Mouse (Mus musculus) layer of hippocampus, adult 8-10 months (tissue): ENCODE data around the gene 4833427G06Rik. TPM values are rescaled to one million over a fixed set of nuclear protein-coding genes. Genes with fewer than 3 reads are reported as not detected.

ENCODE experiments used
- DNase-seq, 2 experiments: peaks; one replicate each; pipeline ENCODE4 v3.0.0; 2022; ENCODE audit warnings: low spot score in 2 of 2
- microRNA-seq, 2 experiments: library from miRNA; unstranded; fragments of <30 nt; microRNA quantifications; one replicate each; pipeline ENCODE4 v1.2.0; 2022
- total RNA-seq, 4 experiments: library from RNA; stranded (reverse); gene quantifications; 2 replicates each; pipeline ENCODE4 v1.2.4; 2022

Gene 4833427G06Rik
- total RNA-seq, 4 experiments from 2014 or later, result 0.34 to 0.49 TPM; not detected in 2

DNA sequence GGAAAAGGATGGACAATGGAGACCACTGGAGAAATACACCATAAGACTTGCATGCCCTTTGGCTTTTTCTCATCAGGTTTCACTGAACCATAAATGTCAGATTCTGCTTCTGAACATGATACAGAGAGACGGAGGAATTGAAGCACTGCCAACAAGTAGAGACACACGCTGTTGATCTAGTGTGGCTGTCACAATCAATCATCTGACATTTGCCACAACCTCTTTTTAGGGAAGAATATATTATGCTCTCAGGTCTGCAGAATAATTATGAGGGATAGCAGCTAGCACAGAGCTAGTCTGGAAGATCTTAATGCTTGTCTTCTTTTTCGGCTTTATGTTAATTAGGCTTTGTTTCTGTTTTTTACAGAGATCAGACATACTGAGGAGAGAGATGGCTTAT is 33.7 kb downstream of the 4833427G06Rik start:
- no peak for DNase-seq

DNA sequence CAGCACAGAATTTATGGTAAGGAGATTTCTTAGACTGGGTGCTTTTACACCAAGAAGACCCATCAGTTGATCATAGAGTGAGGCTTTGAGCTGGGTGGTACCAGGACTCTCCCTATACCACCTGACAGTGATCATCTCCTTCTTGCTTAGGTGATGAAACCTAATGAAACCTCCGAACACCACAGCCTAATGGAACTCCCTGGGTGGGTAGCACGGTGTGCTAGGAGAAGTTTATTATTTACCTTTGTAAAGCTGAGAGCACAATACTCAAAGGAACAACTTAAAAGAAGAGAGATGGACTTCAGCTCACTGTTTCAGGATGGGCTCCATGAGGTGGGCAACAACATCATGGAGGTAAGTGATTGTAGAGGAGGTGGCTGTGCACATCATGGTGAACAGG is 41.3 kb downstream of the 4833427G06Rik start, which contains the start of gene Btg4:
Gene Btg4, plus strand, starts transcription at position 301 of the 400 bp plus-strand sequence.
- DNase-seq, result no peak

DNA sequence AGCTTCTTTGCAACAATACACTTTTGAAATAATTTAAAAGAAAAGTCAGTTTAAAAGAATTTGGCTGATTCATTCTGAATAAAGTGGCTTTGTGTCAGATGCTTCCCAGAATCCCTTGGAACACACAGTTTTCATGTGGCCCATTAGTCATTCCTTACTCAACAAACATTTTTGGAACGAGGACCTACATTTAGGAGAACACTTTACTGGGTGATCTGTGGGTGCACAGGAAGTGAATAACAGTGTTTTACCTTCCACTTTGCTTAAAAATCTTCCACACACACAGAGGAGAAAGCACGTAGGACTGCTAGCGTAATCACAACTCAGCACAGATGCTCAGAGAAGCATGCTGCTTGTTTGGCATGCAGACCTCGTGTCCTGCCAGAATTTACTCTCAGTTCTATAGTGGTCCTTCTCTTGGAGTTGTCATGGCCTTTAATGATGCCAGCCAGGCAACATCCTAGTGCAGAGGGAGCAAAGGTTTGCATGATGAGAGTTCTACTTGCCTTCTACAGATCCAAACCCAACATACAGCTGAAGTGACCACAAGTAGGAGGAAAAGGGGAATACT is 42.8 kb downstream of the 4833427G06Rik start:
- DNase-seq, result peak; percentile 11 to 21

DNA sequence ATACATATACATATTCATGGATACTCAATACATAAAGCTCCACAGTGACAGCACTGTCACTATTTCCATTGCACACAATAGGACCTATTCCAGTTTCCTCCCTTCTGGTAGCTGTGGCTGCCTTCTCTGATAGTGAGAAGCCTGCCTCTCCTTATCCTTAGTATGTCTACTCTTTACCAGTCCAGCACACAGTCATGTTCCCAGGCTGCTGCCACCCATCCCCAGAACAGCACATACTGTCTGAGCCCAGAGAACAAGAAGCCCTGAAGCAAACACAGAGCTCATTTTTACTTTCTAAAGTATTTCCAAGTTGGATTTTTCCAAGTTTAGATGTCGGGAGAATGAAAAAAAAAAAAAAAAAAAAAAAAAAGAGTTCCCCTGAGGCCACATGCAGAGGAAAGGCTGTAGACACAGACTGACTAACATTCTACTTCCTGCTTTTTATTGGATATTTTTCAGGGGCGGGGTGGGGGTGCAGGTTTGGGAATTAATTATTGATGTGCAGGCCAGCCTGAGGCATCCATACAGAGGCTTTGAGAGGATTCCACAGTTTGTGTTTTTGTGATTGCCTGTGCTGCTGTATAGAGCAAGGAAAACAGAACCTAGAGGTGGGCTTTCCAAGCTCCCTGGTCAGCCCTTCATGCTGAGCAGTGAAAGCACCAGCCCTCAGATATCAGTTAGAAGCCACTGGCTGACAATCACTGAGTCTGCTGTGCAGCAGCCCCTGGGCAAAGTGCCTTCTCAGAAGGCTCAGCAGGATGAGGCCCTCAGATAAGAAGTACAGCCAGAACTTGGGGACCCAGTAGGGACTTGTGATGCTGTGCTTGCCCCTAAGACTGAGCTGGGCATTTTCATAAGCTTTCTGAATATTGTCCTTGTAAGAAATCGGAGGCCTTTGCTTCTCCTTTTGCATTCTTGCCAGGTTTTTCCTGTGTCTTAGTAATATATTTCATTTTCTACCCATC is 45.2 kb downstream of the 4833427G06Rik start:
- no peak for DNase-seq

DNA sequence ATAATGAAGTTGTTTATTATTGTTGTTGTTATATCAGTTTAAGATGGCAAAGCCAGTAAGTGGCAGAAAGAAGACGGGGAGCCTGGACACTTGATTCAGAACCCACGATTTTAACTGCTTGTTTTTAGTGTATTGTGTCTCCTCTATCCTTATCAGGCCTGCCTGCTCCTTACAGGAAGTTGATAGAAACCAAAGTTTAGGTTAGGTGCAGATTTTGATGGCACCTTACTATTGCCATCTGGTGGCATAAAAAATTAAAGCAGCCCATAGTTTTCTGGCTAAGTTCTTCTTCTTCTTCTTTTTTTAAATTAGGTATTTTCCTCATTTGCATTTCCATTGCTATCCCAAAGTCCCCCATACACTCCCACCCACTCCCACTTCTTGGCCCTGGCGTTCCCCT is 49.7 kb downstream of the 4833427G06Rik start:
- DNase-seq, result no peak

DNA sequence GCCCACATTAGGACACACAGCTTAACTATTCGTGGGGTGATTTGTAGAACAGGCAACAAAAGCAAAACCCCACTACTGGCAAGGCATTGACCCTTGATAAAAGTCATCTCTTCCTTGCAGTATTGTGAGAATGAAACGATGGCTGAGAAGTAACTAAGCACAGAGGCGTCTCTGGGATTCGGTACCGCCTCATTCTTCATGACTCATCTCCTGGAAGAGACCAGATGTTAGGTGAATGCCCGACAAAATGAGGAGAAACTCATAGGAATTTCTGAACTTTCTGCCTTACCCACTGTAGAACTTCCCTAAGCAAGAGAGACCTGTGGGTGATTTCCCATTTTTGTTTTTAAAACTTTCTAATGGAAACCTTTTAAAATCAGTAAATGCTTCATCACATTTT is 59.7 kb downstream of the 4833427G06Rik start:
- DNase-seq, result no peak

DNA sequence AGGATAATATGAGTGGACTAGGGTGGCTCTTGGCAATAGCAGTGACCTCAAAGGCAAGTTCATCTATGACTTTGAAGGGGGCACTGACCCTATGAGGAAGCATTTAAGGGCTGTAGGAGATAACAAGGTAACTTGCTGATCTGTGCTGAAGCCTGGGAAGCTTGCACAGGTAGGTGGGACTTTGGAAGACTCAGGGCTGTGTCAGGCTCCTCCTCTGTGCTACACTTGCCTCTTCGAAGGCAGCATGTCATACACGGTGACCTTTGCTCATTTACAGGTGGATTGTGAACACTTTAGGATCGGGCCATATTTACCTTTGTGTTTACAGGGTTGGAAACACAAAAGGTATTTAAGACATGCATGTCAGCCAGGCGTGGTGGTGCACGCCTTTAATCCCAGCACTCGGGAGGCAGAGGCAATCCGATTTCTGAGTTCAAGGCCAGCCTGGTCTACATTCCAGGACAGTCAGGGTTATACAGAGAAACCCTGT is 60.3 kb downstream of the 4833427G06Rik start:
- no peak for DNase-seq

DNA sequence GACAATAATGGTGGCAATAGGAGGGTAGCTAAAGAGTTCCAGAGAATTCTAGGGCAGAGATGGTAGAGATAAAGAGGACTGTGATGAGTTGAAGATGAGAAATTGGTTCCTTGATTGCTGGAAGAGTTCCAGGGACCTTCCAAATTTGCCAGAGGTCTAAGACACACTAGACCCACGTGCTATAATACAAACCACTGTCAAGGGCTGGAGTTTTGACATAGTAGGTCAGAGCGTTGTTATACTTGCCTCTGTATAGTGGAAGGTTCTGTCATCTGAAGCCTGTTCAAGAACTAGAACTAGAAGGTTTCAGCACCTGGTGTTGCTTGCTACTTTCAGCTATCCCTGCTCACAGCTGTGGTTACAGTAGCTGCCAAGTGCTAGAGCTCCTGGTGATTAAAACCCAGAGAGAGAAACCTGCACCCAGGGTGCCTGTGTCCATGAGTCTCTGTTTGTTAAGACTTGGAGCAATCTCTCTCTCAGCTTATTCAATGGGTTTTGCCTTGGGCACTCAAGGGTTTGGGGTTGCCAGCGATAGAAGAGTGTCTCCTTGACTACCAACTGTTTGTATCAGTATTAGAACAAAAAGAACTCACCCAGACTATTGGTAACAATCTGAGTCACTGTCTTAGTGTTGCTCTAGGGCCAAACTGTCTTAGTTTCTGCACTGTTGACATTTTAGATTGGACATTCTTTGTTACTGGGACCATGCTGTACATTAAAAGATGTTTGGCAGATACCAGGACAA is 68.9 kb downstream of the 4833427G06Rik start:
- DNase-seq, result no peak

DNA sequence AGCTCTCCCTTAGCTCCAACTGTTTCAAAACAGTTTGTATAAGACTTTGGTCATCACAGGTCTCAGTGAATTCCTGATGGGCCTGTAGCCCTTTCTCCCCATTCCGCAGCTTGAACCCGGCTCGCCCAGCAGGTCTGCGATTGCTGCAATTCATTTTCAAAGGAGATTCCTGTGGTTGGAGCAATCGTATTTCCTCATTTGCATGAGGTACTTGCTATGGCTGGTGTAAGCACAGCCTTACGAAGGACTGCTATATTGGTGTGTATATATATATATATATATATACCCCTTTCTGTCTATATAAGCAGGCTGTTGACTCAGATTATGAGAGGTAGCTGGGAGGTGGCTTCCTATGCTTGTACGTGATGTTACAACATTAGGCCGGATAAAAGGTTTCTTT is 69.6 kb downstream of the 4833427G06Rik start:
- DNase-seq, result no peak

DNA sequence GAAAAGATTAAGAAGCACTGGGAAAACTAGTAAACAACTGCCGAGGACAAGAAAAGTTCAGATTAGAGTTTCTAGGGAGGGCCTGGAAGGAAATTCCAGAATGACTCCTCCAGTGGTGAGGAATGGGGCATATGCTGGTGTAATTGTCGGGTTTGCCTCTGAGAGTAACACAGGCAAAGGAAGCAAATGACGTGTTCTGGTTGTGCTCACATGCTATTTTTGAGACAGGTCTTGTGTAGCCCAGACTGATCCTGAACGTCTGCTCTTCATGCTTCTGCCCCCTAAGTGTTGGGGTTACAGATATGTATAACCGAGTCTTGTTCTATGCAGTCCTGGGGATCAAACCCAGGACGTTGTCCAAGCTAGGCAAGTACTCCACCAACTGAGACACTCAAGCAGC is 70.3 kb downstream of the 4833427G06Rik start:
- no peak for DNase-seq

Small RNA genes within 50 kb of the gene (microRNA-seq; reads per million reads assigned to microRNA genes)
- gene Mir34b (20.0 to 40.2 reads per million in 2 experiments), gene Mir34c (323 to 2,232 reads per million in 2 experiments)

Other genes starting within 250 kb of the 4833427G06Rik start
- 10 to 100 TPM; 34.7 to 40.4 (median 39.4) TPM for gene Sik2, start 93.0 kb downstream of the 4833427G06Rik start, total RNA-seq
- not detected for gene Btg4, start 41.2 kb downstream of the 4833427G06Rik start, total RNA-seq
- gene Layn, start 25.0 kb downstream of the 4833427G06Rik start, total RNA-seq, result 1 to 10 TPM; 5.9 to 7.2 (median 6.7) TPM
- under 1 TPM in 1 of 4 experiments, not detected in 3; 0.10 TPM for gene Gm32742, start 63.4 kb upstream of the 4833427G06Rik start, total RNA-seq
- not detected for gene Pou2af1, start 111.6 kb upstream of the 4833427G06Rik start, total RNA-seq
- 1 to 10 TPM in 3 of 4 experiments, under 1 TPM in 1; 0.87 to 1.7 (median 1.5) TPM for gene Colca2, start 176.5 kb upstream of the 4833427G06Rik start, total RNA-seq
- gene 1810046K07Rik, start 226.8 kb upstream of the 4833427G06Rik start, total RNA-seq, result not detected